Mouse (Mus musculus) fat pad, adult 2 months (tissue): Measurements from ENCODE around the gene Desi2.
"Not testable (repeated sequence)": the region's sequence is repeated elsewhere in the genome, so short reads cannot be mapped to it uniquely, and the experiment has no call there.

Source experiments
- DNase-seq: peaks from one replicate; pipeline ENCODE4 v3.0.0-alpha.2; 2011; ENCODE audit warnings: low read depth, low spot score; ENCODE audit errors: extremely low read depth

Desi2 gene

DNA sequence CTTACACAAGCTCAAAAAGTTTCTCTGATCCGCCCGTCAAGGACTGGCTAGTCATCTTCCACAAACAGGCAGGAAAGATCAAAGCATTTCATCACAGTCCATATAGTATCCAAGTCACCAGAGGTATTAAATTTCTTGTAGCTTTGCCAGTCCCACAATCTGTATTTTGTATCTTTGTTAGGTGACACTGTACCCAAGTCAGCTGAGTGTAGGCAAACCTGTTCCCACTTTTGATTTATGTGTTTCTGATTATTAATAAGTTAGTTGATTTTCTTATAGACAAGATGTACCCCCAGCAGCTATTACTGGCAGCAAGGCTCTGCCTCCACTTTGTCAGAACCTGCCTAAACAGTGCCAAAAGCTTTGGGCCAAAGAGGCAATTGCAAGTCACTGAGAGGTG is 71.6 kb downstream of the Desi2 start:
- DNase-seq: peak; percentile 71

DNA sequence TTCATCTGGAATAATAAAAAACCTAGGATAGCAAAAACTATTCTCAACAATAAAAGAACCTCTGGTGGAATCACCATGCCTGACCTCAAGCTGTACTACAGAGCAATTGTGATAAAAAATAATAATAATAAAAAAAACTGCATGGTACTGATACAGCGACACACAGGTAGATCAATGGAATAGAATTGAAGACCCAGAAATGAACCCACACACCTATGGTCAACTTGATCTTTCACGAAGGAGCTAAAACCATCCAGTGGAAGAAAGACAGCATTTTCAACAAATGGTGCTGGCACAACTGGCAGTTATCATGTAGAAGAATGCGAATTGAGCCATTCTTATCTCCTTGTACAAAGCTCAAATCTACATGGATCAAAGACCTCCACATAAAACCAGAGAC is 78.2 kb downstream of the Desi2 start:
- not testable (repeated sequence) for DNase-seq

DNA sequence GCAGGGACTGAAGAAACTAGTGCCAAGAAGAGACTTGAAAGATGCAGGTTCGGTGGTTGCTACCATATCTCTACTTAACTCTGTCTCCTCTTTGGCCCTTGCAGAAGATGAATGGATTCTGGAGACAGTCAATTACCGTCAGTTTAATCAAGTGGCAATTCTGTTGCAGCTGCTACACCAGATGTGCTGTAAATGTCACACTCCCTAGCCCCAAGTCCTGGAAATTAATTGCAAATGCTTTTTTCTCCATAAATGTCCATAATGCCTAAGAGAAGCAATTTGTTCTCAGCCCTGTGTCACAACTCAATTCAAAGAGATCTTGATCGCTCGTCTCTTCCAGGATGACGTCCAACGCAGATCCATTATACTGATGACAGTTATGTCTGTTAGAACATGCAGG is 83.4 kb downstream of the Desi2 start:
- peak; percentile 42 for DNase-seq

DNA sequence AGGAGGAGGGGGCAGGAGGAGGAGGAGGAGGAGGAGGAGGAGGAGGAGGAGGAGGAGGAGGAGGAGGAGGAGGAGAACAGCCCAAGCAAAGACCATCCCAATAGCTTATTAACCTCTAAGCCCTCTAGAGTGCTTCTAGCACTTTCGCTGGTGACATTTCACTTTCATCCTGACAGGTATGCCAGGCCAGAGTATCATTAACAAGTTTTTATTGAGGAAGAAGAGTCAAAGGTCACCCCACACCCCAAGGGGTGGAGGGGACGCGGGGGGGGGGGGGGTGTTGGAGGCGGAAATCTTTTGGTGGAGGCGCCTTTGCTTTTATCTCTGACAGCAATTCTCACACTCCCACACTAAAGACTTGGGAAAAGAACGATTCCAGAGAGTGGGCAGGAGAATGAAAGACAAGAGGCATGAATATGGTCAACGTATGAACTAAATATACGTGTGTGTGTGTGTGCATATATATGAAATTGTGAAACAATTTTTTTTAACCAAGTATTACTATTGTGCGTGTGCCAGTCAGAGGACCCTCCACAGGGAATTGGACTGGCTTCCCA is 88.0 kb downstream of the Desi2 start:
- no peak for DNase-seq

DNA sequence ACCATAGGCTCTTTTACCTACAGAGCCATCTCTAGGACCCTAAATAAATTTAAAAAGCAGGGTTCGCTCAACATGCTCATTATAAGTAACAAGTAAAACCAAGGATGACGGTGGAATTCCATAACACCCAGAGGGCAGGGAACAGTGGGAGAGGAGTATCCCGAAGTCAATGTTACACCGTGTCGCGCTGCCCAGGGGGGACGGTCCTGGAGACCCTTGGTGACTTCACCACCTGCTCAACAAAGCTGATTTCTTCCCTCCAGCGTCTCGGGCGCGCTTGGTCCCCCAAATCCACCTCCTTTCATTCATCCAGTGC is 88.5 kb downstream of the Desi2 start:
- DNase-seq: no peak

DNA sequence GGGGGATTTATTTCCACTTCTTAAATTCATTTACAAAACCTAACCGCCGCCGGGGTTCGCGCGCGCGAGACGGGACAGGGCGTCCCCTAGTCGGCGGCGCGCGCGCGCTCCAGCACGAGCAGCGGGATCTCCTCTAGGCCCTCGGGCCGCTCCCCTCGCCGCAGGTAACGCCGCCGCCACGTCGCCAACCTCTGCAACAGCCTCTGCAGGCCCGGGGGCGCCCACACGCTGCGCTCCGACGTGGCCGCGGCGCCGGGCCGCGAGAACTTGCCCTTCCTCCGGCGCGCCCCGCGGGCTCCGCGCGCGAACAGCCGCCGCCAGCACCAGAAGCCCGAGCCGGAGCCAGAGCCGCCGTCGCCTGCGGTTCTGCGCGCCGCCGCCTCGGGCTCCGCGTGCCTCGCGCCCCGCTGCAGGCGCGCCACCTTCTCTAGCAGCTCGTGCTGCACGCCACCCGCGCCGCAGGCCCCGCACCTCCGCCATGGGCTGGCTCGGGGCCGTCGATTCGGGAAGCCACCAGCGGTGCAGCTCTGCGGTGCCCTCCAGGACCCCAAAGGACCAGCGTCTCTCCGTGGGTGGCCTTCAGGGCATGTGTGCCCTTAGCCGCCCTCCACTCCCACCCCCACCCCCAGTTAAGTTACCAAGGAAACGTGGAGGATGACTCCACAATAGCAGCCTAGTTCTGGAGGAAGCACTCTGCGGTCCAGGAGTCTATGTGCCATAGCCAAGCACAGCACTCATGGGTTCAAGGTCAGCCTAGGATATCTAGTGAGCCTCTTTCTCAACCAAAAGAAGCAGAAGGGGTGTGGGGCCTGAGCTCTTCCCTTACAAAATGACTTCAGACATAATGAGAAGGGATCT is 89.1 kb downstream of the Desi2 start:
- DNase-seq: no peak

DNA sequence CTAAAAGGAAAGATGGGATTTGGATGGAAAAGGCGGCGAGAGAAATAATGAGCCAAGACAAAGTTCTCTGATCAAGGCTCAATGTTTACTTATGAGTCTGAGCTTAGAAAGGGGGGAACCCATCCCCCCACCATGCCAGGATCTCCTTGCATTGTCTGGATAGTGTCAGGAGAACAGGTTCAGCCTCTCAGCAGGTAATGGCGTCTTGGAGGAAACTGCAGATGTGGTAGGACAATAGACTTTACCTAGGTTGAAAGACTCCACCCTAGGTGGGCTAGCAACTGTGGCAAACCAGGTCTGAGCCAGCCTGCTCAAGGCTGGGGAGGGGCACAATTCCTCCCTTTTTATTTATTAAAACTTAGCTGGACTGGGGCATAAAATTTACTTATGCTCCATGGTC is 96.1 kb downstream of the Desi2 start:
- not testable (repeated sequence) for DNase-seq

DNA sequence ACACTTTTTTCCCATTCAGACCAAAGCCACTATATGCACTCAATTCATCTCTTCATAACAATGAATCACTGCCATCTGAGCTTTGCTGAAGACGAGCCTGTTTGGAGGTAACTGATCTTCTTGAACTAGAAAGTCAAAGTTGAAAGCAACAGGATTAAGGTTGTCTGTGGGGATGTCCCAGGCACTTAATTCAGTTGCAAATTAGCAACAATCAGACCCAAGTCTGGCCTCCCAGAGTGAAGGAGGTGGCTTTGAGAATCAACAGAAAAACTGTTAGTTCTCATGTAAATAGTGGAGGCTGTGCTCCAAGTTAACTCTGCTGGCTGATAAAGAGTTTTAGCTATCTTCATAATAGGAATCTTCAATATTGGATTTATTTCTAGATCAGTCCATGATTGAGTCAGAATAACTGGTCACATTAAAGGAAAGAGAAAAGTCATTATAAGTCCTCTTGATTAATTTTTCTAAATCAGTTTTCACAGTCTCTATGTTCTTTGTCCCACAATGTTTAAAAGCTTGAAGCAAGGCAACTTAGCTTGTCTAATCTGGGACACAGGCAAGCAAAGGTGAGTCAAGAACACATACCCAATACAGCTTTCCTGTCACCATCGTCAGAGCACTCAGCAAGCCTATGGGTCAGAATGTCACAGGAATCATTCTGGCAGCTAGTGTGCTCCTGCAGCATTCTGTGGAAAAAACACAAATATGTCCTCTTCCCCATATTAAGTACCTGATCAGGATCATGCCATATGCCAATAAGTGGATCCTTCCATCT is 96.9 kb downstream of the Desi2 start:
- DNase-seq: no peak

DNA sequence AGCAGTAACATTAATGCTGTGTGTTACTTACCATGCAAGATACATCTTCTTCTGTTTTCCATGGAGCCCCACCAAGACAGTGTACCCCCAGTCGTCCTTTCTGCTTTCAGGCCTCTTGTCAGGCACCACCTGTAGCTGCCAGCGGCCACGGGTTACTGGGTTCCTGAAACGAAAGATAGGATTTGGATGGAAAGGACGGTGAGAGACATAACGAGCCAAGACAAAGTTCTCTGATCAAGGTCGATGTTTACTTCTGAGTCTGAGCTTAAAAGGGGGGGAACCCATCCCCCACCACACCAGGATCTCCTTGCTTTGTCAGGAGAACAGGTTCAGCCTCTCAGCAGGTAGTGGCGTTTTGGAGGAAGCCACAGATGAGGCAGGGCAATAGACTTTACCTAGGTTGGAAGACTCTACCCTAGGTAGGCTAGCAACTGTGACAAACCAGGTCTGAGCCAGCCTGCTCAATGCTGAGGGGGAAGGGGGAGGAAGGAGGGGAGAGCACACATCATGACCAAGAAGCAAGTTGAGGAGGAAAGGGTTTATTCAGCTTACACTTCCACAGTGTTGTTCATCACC is 100.5 kb downstream of the Desi2 start:
- DNase-seq: no peak

DNA sequence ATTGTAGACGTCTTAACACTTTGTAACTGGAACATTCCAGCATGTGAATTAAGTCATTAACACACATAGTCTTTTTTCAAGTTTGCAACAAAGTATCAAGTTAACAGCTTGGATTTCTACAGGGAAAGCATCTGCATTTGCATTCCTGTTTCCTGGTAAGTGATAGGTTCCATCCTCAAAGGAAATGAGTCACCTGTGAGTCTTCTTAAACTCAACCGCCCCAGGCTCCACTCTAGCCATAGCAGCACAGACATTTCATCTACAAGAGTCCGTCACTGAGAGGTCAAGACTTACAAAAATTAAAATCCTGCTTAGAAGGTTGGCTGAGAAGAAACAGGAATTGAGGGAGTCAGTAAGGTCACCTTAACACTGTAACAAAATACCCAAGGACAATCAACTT is 104.5 kb downstream of the Desi2 start:
- DNase-seq: no peak

DNA sequence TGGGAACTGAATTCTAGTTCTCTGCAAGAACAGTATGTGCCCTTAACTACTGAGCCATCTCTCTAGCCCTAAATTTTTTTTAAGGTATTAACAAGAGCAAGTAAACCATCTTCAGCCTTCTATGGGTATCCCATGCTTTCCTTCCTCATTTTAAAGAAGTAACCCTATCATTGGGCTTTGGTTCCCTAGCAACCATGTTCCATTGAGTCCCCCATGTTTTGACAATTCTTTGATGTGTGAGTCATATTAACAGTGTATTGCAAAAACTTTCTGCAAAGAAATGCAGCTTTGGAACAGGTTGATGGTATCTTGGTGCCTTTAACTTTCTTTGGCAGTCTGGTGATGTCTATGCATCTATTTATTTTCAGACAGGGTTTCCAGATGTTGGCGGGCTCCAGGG is 106.8 kb downstream of the Desi2 start:
- DNase-seq: no peak

DNA sequence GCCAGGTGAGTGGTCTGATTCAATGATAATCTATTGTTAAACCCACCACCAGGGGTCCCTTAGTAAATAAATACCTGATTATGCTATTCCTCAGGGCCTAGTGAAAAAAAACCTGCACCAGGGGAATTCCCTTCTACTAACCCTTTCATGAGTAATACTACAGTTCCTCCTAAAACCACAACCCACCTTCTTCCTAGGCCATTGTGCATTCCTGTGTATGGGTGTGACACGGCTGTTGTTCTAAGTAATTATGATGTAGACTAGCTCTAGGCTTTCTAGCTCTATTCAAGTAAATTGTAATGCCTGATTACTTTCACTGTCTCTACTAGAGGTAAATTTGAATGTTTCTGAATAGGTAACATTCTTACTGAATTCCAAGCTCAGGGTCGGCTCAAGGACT is 114.0 kb downstream of the Desi2 start:
- not testable (repeated sequence) for DNase-seq

DNA sequence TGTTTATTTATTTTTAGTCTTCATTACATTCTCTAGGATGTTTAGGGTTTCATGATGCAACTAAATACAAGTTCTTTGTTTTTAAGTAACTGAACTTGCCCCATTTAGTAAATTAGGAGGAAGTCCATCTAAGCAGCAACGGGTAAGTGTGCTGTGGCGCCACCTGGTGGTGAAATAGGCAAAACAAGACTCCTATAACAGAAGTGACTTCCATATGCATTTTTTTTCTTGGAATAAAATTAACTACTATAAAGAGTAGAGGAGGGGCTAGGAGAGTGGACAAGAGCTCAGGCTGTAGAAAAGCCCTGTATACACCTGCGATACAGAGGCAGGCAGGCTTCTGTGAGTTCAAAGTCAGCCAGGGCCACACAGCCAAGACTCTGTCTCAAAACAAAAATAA is 116.2 kb downstream of the Desi2 start:
- no peak for DNase-seq
